Mouse (Mus musculus): Measurements from ENCODE around the gene Nxpe5. TPM values are rescaled to one million over a fixed set of nuclear protein-coding genes. Genes with fewer than 3 reads are reported as not detected.

Gene Nxpe5
- polyA plus RNA-seq, 1 experiment from 2014 or later = 0.11 TPM

- DNase-seq (ENCODE audit: low spot score) = no peak
- Histone ChIP-seq H3K36me3 (ENCODE audit: insufficient read depth, low read length) (no peaks in the 10 kb centered on the region), H3K4me3 (ENCODE audit: low read depth, low read length) (no peak overlapping the region), H3K4me2 (replicated peaks; ENCODE audit: low read depth, low read length) (no peak overlapping the region), H3K4me1 (ENCODE audit: insufficient read depth, low read depth, low read length) (peaks cover 11% of the 10 kb centered on the region), H3K9me3 (ENCODE audit: low read length) (no peaks in the 10 kb centered on the region), H3K27ac (ENCODE audit: low read length) (no peak overlapping the region), H3K9ac (replicated peaks; ENCODE audit: low read depth) (no peak overlapping the region), H3K27me3 (replicated peaks; ENCODE audit: insufficient read depth, low read length) (no peaks in the 10 kb centered on the region)
- no peak for ATAC-seq
- 77% methylated on average over 3 of the region's 3 CpGs for WGBS
- TF ChIP-seq CTCF (IDR thresholded peaks at IDR 0.05) = no peak
- TF ChIP-seq EP300 (IDR thresholded peaks at IDR 0.05) = no peak
Observed at GRCm38 (mm10) chr5:138267114-138267513, 41.4 kb downstream of the Nxpe5 start.

GRCm38 (mm10) chr5:138268980-138269379 is 43.3 kb downstream of the Nxpe5 start:
- DNase-seq (ENCODE audit: low spot score) (no peak), ATAC-seq (no peak)
- no peak for TF ChIP-seq EP300 (IDR thresholded peaks at IDR 0.05)
- Histone ChIP-seq H3K4me3 (ENCODE audit: low read depth, low read length) (no peak overlapping the region), H3K36me3 (ENCODE audit: insufficient read depth, low read length) (no peaks in the 10 kb centered on the region), H3K4me1 (ENCODE audit: insufficient read depth, low read depth, low read length) (peaks cover 6% of the 10 kb centered on the region), H3K9me3 (ENCODE audit: low read length) (no peaks in the 10 kb centered on the region), H3K9ac (replicated peaks; ENCODE audit: low read depth) (no peak overlapping the region), H3K27me3 (replicated peaks; ENCODE audit: insufficient read depth, low read length) (no peaks in the 10 kb centered on the region), H3K27ac (ENCODE audit: low read length) (no peak overlapping the region), H3K4me2 (replicated peaks; ENCODE audit: low read depth, low read length) (no peak overlapping the region)
- WGBS = 67% methylated on average over 4 of the region's 4 CpGs

- no peak overlapping the region for H3K9ac ChIP-seq (replicated peaks; ENCODE audit: low read depth)
- 42% methylated on average over 3 of the region's 3 CpGs for WGBS
Observed at GRCm38 (mm10) chr5:138271232-138271631, 45.5 kb downstream of the Nxpe5 start.

GRCm38 (mm10) chr5:138272409-138272923 is 46.8 kb downstream of the Nxpe5 start, which contains the start of gene Gal3st4:
TSS of gene Gal3st4 (minus strand) at chr5:138272840.
- DNase-seq (ENCODE audit: low spot score) = peak; percentile 36

More at GRCm38 (mm10) chr5:138271232-138271631, 45.5 kb downstream of the Nxpe5 start:
- Histone ChIP-seq H3K4me2 (replicated peaks; ENCODE audit: low read depth, low read length) (no peak overlapping the region), H3K9me3 (ENCODE audit: low read length) (no peaks in the 10 kb centered on the region), H3K4me1 (ENCODE audit: insufficient read depth, low read depth, low read length) (no peaks in the 10 kb centered on the region), H3K27ac (ENCODE audit: low read length) (no peak overlapping the region), H3K36me3 (ENCODE audit: insufficient read depth, low read length) (no peaks in the 10 kb centered on the region), H3K4me3 (ENCODE audit: low read depth, low read length) (no peak overlapping the region), H3K27me3 (replicated peaks; ENCODE audit: insufficient read depth, low read length) (no peaks in the 10 kb centered on the region)
- DNase-seq (ENCODE audit: low spot score) (no peak), ATAC-seq (no peak)
- TF ChIP-seq CTCF (IDR thresholded peaks at IDR 0.05) (no peak), EP300 (IDR thresholded peaks at IDR 0.05) (no peak)

GRCm38 (mm10) chr5:138274186-138274585 is 48.5 kb downstream of the Nxpe5 start:
- no peaks in the 10 kb centered on the region for H3K9me3 ChIP-seq (ENCODE audit: low read length)
- WGBS = 76% methylated on average over 8 of the region's 8 CpGs
- no peak overlapping the region for H3K4me3 ChIP-seq (ENCODE audit: low read depth, low read length)
- DNase-seq (ENCODE audit: low spot score) = no peak
- no peak overlapping the region for H3K27ac ChIP-seq (ENCODE audit: low read length)
- H3K4me1 ChIP-seq (ENCODE audit: insufficient read depth, low read depth, low read length) = no peaks in the 10 kb centered on the region
- no peaks in the 10 kb centered on the region for H3K27me3 ChIP-seq (replicated peaks; ENCODE audit: insufficient read depth, low read length)
- no peak for TF ChIP-seq EP300 (IDR thresholded peaks at IDR 0.05)
- TF ChIP-seq CTCF (IDR thresholded peaks at IDR 0.05) = no peak
- no peak overlapping the region for H3K4me2 ChIP-seq (replicated peaks; ENCODE audit: low read depth, low read length)
- no peak overlapping the region for H3K9ac ChIP-seq (replicated peaks; ENCODE audit: low read depth)
- no peak for ATAC-seq
- H3K36me3 ChIP-seq (ENCODE audit: insufficient read depth, low read length) = no peaks in the 10 kb centered on the region

More at GRCm38 (mm10) chr5:138272409-138272923, 46.8 kb downstream of the Nxpe5 start, which contains the start of gene Gal3st4:
- Histone ChIP-seq H3K9me3 (ENCODE audit: low read length) (no peaks in the 10 kb centered on the region), H3K36me3 (ENCODE audit: insufficient read depth, low read length) (no peaks in the 10 kb centered on the region), H3K9ac (replicated peaks; ENCODE audit: low read depth) (no peak within 1 kb of the TSS), H3K27ac (ENCODE audit: low read length) (no peak within 1 kb of the TSS), H3K27me3 (replicated peaks; ENCODE audit: insufficient read depth, low read length) (no peaks in the 10 kb centered on the region), H3K4me2 (replicated peaks; ENCODE audit: low read depth, low read length) (peak within 1 kb of the TSS; percentile 36), H3K4me3 (ENCODE audit: low read depth, low read length) (no peak within 1 kb of the TSS), H3K4me1 (ENCODE audit: insufficient read depth, low read depth, low read length) (no peaks in the 10 kb centered on the region)
- TF ChIP-seq CTCF (IDR thresholded peaks at IDR 0.05) (no peak), EP300 (IDR thresholded peaks at IDR 0.05) (no peak)
- 10% methylated on average over 12 of the region's 12 CpGs for WGBS
- peak; percentile 50; the same call in 1 of the 2 replicates for ATAC-seq

GRCm38 (mm10) chr5:138275216-138276050 is 49.7 kb downstream of the Nxpe5 start:
- WGBS = 41% methylated on average over 41 of the region's 41 CpGs
- H3K36me3 ChIP-seq (ENCODE audit: insufficient read depth, low read length) = no peaks in the 10 kb centered on the region
- DNase-seq (ENCODE audit: low spot score) = no peak
- H3K4me1 ChIP-seq (ENCODE audit: insufficient read depth, low read depth, low read length) = no peaks in the 10 kb centered on the region
- H3K9ac ChIP-seq (replicated peaks; ENCODE audit: low read depth) = 0 out of 2 replicates have a peak overlapping the region, but pooled peaks have one; percentile 8
- H3K4me2 ChIP-seq (replicated peaks; ENCODE audit: low read depth, low read length) = peak overlapping the region; percentile 38
- no peaks in the 10 kb centered on the region for H3K9me3 ChIP-seq (ENCODE audit: low read length)
- H3K4me3 ChIP-seq (ENCODE audit: low read depth, low read length) = no peak overlapping the region
- TF ChIP-seq EP300 (IDR thresholded peaks at IDR 0.05) = no peak
- TF ChIP-seq CTCF (IDR thresholded peaks at IDR 0.05) = no peak
- H3K27ac ChIP-seq (ENCODE audit: low read length) = no peak overlapping the region
- no peak for ATAC-seq
- no peaks in the 10 kb centered on the region for H3K27me3 ChIP-seq (replicated peaks; ENCODE audit: insufficient read depth, low read length)
